Mouse (Mus musculus): Measurements from ENCODE around the gene Ina. TPM values are rescaled to one million over a fixed set of nuclear protein-coding genes. Genes with fewer than 3 reads are reported as not detected.

Gene Ina
- polyA plus RNA-seq, 1 experiment from 2014 or later: 491 TPM

- Histone ChIP-seq H3K9ac (replicated peaks) (peak overlapping the region; percentile 85), H3K27me3 (replicated peaks) (0 out of 2 replicates have a peak, but pooled peaks cover 2% of the 10 kb centered on the region), H3K36me3 (peaks cover 21% of the 10 kb centered on the region), H3K4me3 (replicated peaks) (peak overlapping the region; percentile 50), H3K9me3 (replicated peaks) (no peaks in the 10 kb centered on the region), H3K27ac (replicated peaks) (peak overlapping the region; percentile 80), H3K4me2 (peak overlapping the region; percentile 76), H3K4me1 (peaks cover 30% of the 10 kb centered on the region)
- ATAC-seq (ENCODE audit: low FRiP score): no peak
- 2% methylated on average over 3 of the region's 3 CpGs for WGBS
Observed at GRCm38 (mm10) chr19:47017831-47018230, 3.3 kb downstream of the Ina start.

GRCm38 (mm10) chr19:47018330-47018729, 3.8 kb downstream of the Ina start:
- Histone ChIP-seq H3K4me3 (replicated peaks) (peak overlapping the region; percentile 50), H3K9ac (replicated peaks) (peak overlapping the region; percentile 85), H3K27ac (replicated peaks) (peak overlapping the region; percentile 80), H3K36me3 (peaks cover 26% of the 10 kb centered on the region), H3K4me2 (peak overlapping the region; percentile 76), H3K9me3 (replicated peaks) (no peaks in the 10 kb centered on the region), H3K4me1 (peaks cover 25% of the 10 kb centered on the region), H3K27me3 (replicated peaks) (0 out of 2 replicates have a peak, but pooled peaks cover 2% of the 10 kb centered on the region)
- 2% methylated on average over 2 of the region's 2 CpGs for WGBS
- no peak for ATAC-seq (ENCODE audit: low FRiP score)

GRCm38 (mm10) chr19:47019326-47019725, 4.8 kb downstream of the Ina start:
- H3K4me2 ChIP-seq: peak overlapping the region; percentile 76
- 9% methylated on average over 6 of the region's 6 CpGs for WGBS
- ATAC-seq (ENCODE audit: low FRiP score): no peak; the same call in 1 of the 2 replicates
- H3K9ac ChIP-seq (replicated peaks): peak overlapping the region; percentile 85
- no peaks in the 10 kb centered on the region for H3K9me3 ChIP-seq (replicated peaks)
- H3K27me3 ChIP-seq (replicated peaks): 0 out of 2 replicates have a peak, but pooled peaks cover 2% of the 10 kb centered on the region
- H3K36me3 ChIP-seq: peaks cover 34% of the 10 kb centered on the region
- H3K4me3 ChIP-seq (replicated peaks): peak overlapping the region; percentile 50
- peaks cover 24% of the 10 kb centered on the region for H3K4me1 ChIP-seq
- H3K27ac ChIP-seq (replicated peaks): peak overlapping the region; percentile 80

- Histone ChIP-seq H3K4me2 (no peak overlapping the region), H3K4me3 (replicated peaks) (no peak overlapping the region), H3K36me3 (peaks cover 59% of the 10 kb centered on the region), H3K9me3 (replicated peaks) (no peaks in the 10 kb centered on the region), H3K27ac (replicated peaks) (no peak overlapping the region), H3K4me1 (peaks cover 24% of the 10 kb centered on the region), H3K9ac (replicated peaks) (no peak overlapping the region), H3K27me3 (replicated peaks) (no peaks in the 10 kb centered on the region)
- WGBS: 84% methylated on average over 4 of the region's 4 CpGs
- ATAC-seq (ENCODE audit: low FRiP score): no peak
Observed at GRCm38 (mm10) chr19:47022709-47023108, 8.2 kb downstream of the Ina start.

GRCm38 (mm10) chr19:47023546-47023945, 9.0 kb downstream of the Ina start:
- no peaks in the 10 kb centered on the region for H3K9me3 ChIP-seq (replicated peaks)
- 89% methylated on average over 13 of the region's 13 CpGs for WGBS

GRCm38 (mm10) chr19:47024954-47025353, 10.5 kb downstream of the Ina start:
- ATAC-seq (ENCODE audit: low FRiP score): no peak
- Histone ChIP-seq H3K27me3 (replicated peaks) (no peaks in the 10 kb centered on the region), H3K9ac (replicated peaks) (no peak overlapping the region), H3K4me3 (replicated peaks) (no peak overlapping the region), H3K27ac (replicated peaks) (no peak overlapping the region), H3K4me1 (peaks cover 5% of the 10 kb centered on the region), H3K36me3 (peaks cover 59% of the 10 kb centered on the region), H3K4me2 (no peak overlapping the region), H3K9me3 (replicated peaks) (no peaks in the 10 kb centered on the region)
- WGBS: 85% methylated on average over 10 of the region's 10 CpGs

More at GRCm38 (mm10) chr19:47023546-47023945, 9.0 kb downstream of the Ina start:
- peaks cover 19% of the 10 kb centered on the region for H3K4me1 ChIP-seq
- no peak overlapping the region for H3K9ac ChIP-seq (replicated peaks)
- no peak overlapping the region for H3K27ac ChIP-seq (replicated peaks)
- H3K4me2 ChIP-seq: no peak overlapping the region
- no peaks in the 10 kb centered on the region for H3K27me3 ChIP-seq (replicated peaks)
- no peak overlapping the region for H3K4me3 ChIP-seq (replicated peaks)
- ATAC-seq (ENCODE audit: low FRiP score): no peak
- peaks cover 59% of the 10 kb centered on the region for H3K36me3 ChIP-seq

GRCm38 (mm10) chr19:47026513-47026912, 12.0 kb downstream of the Ina start:
- H3K27ac ChIP-seq (replicated peaks): no peak overlapping the region
- no peaks in the 10 kb centered on the region for H3K27me3 ChIP-seq (replicated peaks)
- H3K36me3 ChIP-seq: peaks cover 51% of the 10 kb centered on the region
- no peaks in the 10 kb centered on the region for H3K9me3 ChIP-seq (replicated peaks)
- H3K4me1 ChIP-seq: no peaks in the 10 kb centered on the region
- H3K4me2 ChIP-seq: no peak overlapping the region
- no peak overlapping the region for H3K9ac ChIP-seq (replicated peaks)
- WGBS: 79% methylated on average over 4 of the region's 4 CpGs
- ATAC-seq (ENCODE audit: low FRiP score): no peak
- no peak overlapping the region for H3K4me3 ChIP-seq (replicated peaks)

GRCm38 (mm10) chr19:47029796-47030195, 15.3 kb downstream of the Ina start:
- Histone ChIP-seq H3K27me3 (replicated peaks) (no peaks in the 10 kb centered on the region), H3K4me2 (no peak overlapping the region), H3K9ac (replicated peaks) (no peak overlapping the region), H3K4me1 (no peaks in the 10 kb centered on the region), H3K9me3 (replicated peaks) (no peaks in the 10 kb centered on the region), H3K36me3 (peaks cover 36% of the 10 kb centered on the region), H3K27ac (replicated peaks) (peak overlapping the region; percentile 63), H3K4me3 (replicated peaks) (no peak overlapping the region)
- no peak for ATAC-seq (ENCODE audit: low FRiP score)
- 63% methylated on average over 9 of the region's 9 CpGs for WGBS

GRCm38 (mm10) chr19:47031770-47032169, 17.3 kb downstream of the Ina start:
- Histone ChIP-seq H3K9ac (replicated peaks) (no peak overlapping the region), H3K36me3 (peaks cover 25% of the 10 kb centered on the region), H3K4me1 (no peaks in the 10 kb centered on the region), H3K4me2 (no peak overlapping the region), H3K4me3 (replicated peaks) (no peak overlapping the region), H3K27me3 (replicated peaks) (no peaks in the 10 kb centered on the region), H3K9me3 (replicated peaks) (no peaks in the 10 kb centered on the region), H3K27ac (replicated peaks) (no peak overlapping the region)
- ATAC-seq (ENCODE audit: low FRiP score): no peak
- 96% methylated on average over 6 of the region's 6 CpGs for WGBS

- no peaks in the 10 kb centered on the region for H3K9me3 ChIP-seq (replicated peaks)
- WGBS: 94% methylated on average over 4 of the region's 4 CpGs
- no peak overlapping the region for H3K9ac ChIP-seq (replicated peaks)
- H3K4me1 ChIP-seq: no peaks in the 10 kb centered on the region
- H3K27me3 ChIP-seq (replicated peaks): no peaks in the 10 kb centered on the region
- H3K36me3 ChIP-seq: peaks cover 46% of the 10 kb centered on the region
- no peak overlapping the region for H3K27ac ChIP-seq (replicated peaks)
- no peak overlapping the region for H3K4me2 ChIP-seq
- no peak for ATAC-seq (ENCODE audit: low FRiP score)
- H3K4me3 ChIP-seq (replicated peaks): no peak overlapping the region
Observed at GRCm38 (mm10) chr19:47034916-47035315, 20.4 kb downstream of the Ina start.

GRCm38 (mm10) chr19:47036596-47036995, 22.1 kb downstream of the Ina start:
- peaks cover 61% of the 10 kb centered on the region for H3K36me3 ChIP-seq
- ATAC-seq (ENCODE audit: low FRiP score): no peak
- H3K27me3 ChIP-seq (replicated peaks): no peaks in the 10 kb centered on the region
- H3K4me3 ChIP-seq (replicated peaks): no peak overlapping the region
- H3K4me2 ChIP-seq: no peak overlapping the region
- H3K27ac ChIP-seq (replicated peaks): no peak overlapping the region
- H3K9ac ChIP-seq (replicated peaks): no peak overlapping the region
- H3K4me1 ChIP-seq: no peaks in the 10 kb centered on the region
- 85% methylated on average over 3 of the region's 3 CpGs for WGBS
- H3K9me3 ChIP-seq (replicated peaks): no peaks in the 10 kb centered on the region

GRCm38 (mm10) chr19:47040720-47041473, 26.4 kb downstream of the Ina start:
- no peak overlapping the region for H3K27ac ChIP-seq (replicated peaks)
- no peak overlapping the region for H3K4me3 ChIP-seq (replicated peaks)
- 91% methylated on average over 3 of the region's 3 CpGs for WGBS
- ATAC-seq (ENCODE audit: low FRiP score): no peak
- no peaks in the 10 kb centered on the region for H3K27me3 ChIP-seq (replicated peaks)
- no peaks in the 10 kb centered on the region for H3K9me3 ChIP-seq (replicated peaks)
- no peak overlapping the region for H3K4me2 ChIP-seq
- H3K36me3 ChIP-seq: peaks cover 55% of the 10 kb centered on the region
- no peak overlapping the region for H3K9ac ChIP-seq (replicated peaks)
- no peaks in the 10 kb centered on the region for H3K4me1 ChIP-seq
